Mouse (Mus musculus): Measurements from ENCODE around the gene Kif21b.

DNA sequence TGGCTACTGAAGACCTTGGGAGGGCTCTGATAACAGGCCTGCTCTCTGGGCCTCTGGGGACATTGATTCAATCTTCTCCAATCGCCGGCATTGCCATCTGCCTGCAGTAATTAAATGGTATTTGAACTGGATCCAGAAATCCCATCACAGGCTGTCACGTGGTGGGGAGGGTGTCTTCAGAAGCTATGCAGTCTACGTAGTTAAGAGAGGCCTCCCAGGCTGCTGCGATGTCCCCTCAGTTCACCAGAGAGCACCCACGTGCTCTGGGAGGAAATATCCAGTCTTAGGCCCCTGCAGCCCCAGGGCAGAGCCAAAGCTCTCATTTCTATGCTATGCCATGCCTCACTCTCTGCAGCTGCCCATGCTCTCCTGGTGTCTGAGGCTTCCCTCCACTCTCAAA lies 11.1 kb downstream of the Kif21b start:
- TF ChIP-seq EP300 (IDR thresholded peaks at IDR 0.05) = no peak
- TF ChIP-seq CTCF (IDR thresholded peaks at IDR 0.05) = no peak
